Mouse (Mus musculus): ENCODE measurements around the gene Epb41l1.

- no peak for TF ChIP-seq CTCF (conservative IDR thresholded peaks at IDR 0.05; ENCODE audit: low read length)
- no peak for TF ChIP-seq POU5F1 (IDR thresholded peaks at IDR 0.05; ENCODE audit: borderline replicate concordance, low read length)
- no peak for TF ChIP-seq NANOG (IDR thresholded peaks at IDR 0.05; ENCODE audit: borderline replicate concordance, low read length)
Measured at GRCm38 (mm10) chr2:156469508-156469907, 48.8 kb downstream of the Epb41l1 start.

Measured in E14TG2a.4 (cell line).